8 mouse cellular contexts compared by ENCODE assay signal in the genomic region with DNA sequence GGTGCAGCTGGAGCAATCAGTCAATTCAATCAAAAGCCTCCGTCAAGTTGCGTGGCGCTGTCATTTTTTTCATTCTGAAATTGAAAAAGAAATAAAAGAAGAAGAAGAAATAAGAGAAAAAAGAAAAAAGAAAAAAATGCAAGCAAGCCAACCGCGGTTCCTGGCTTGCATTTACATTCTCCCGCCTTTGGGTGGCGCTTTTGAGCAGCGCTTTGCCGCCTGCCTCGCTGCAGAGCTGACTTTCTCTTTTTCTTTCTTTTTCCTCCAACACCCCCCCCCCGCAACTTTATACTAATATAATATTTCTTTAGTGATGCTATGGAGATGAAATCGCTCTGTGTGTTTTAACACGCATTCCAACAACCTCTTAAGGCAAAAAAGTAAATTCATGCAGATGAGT.
A peak's percentile ranks its signal among the peaks of the same experiment; 100 is the strongest.
DNase-seq lines count a peak whose midpoint lies in the region; ATAC-seq and TF ChIP-seq lines count a peak whose summit lies in the region.

No protein-coding gene starts in this region.

- H3K36me3 ChIP-seq in limb, embryonic 11.5 days (ENCODE audit: control insufficient read depth, insufficient read depth, low read length), result no peaks in the 10 kb centered on the region
- H3K36me3 ChIP-seq in midbrain, postnatal 0 days (ENCODE audit: insufficient read depth, low read length), result no peaks in the 10 kb centered on the region

- 10% methylated on average over 13 of the region's 13 CpGs for WGBS in limb, embryonic 11.5 days
- 9% methylated on average over 13 of the region's 13 CpGs for WGBS in midbrain, postnatal 0 days

- no peaks in the 10 kb centered on the region for H3K9me3 ChIP-seq in limb, embryonic 11.5 days (ENCODE audit: control insufficient read depth, low read length)
- H3K9me3 ChIP-seq in midbrain, postnatal 0 days (ENCODE audit: low read length), result no peaks in the 10 kb centered on the region

- H3K4me1 ChIP-seq in limb, embryonic 11.5 days (ENCODE audit: control insufficient read depth, insufficient read depth, low read length), result peaks cover 11% of the 10 kb centered on the region
- no peaks in the 10 kb centered on the region for H3K4me1 ChIP-seq in midbrain, postnatal 0 days (ENCODE audit: insufficient read depth, low read length)

- no peak overlapping the region for H3K4me2 ChIP-seq in limb, embryonic 11.5 days (ENCODE audit: low read depth, severe bottlenecking)
- peak overlapping the region; percentile 39 for H3K4me2 ChIP-seq in midbrain, postnatal 0 days (ENCODE audit: low read depth, low read length, poor library complexity, severe bottlenecking)

- intact Hi-C loops in gastrocnemius, postnatal 14 days (cut with DNase I; ENCODE audit: low total_unique reads), result loop anchor here (10.0 kb wide), 1 partner anchor 1283 kb away; no protein-coding TSS in a partner anchor

- H3K4me3 ChIP-seq in limb, embryonic 11.5 days (ENCODE audit: low read depth, low read length), result no peak overlapping the region
- peak overlapping the region; percentile 16; the same call in 1 of the 2 replicates for H3K4me3 ChIP-seq in midbrain, postnatal 0 days (ENCODE audit: low read depth, low read length)

- no peak overlapping the region for H3K27ac ChIP-seq in limb, embryonic 11.5 days (replicated peaks; ENCODE audit: low read depth, low read length)
- no peak overlapping the region for H3K27ac ChIP-seq in midbrain, postnatal 0 days (ENCODE audit: low read depth, low read length)

- peak; percentile 87 for TF ChIP-seq CTCF in midbrain, postnatal 0 days (IDR thresholded peaks at IDR 0.05)

- H3K9ac ChIP-seq in limb, embryonic 11.5 days (ENCODE audit: low read length), result no peak overlapping the region
- no peak overlapping the region for H3K9ac ChIP-seq in midbrain, postnatal 0 days (replicated peaks; ENCODE audit: low read length, poor library complexity, severe bottlenecking)

- no peak for ATAC-seq in limb, embryonic 11.5 days (ENCODE audit: insufficient number of reproducible peaks, low FRiP score, low TSS enrichment, low read depth)
- ATAC-seq in midbrain, postnatal 0 days (ENCODE audit: low FRiP score), result no peak

- peak; percentile 10 to 37 for DNase-seq in cerebellum, adult 18-20 months
- DNase-seq in cerebellum, adult 9-10 months, result no peak
- peak; percentile 59 for DNase-seq in right cerebral cortex, postnatal 14 days
- no peak for DNase-seq in right cerebral cortex, postnatal 36 days (ENCODE audit: low spot score in 2 of 2)
- DNase-seq in gastrocnemius, postnatal 14 days, result peak; percentile 32
- DNase-seq in limb, embryonic 11.5 days (ENCODE audit: low spot score), result peak; percentile 59
- DNase-seq in midbrain, postnatal 0 days (ENCODE audit: low spot score), result peak; percentile 51
- no peak for DNase-seq in spleen, postnatal 36 days (ENCODE audit: low spot score in 2 of 2)

- no peaks in the 10 kb centered on the region for H3K27me3 ChIP-seq in limb, embryonic 11.5 days (ENCODE audit: control insufficient read depth, insufficient read depth, low read length)
- no peaks in the 10 kb centered on the region for H3K27me3 ChIP-seq in midbrain, postnatal 0 days (ENCODE audit: insufficient read depth, low read length)

Comparison
In these comparisons a context has a peak if more than half of its experiments do, and no peak if none do; other contexts are left out.
1. DNase-seq: peak in cerebellum, adult 18-20 months (2 of 2), right cerebral cortex, postnatal 14 days (single experiment), gastrocnemius, postnatal 14 days (single experiment), limb, embryonic 11.5 days (single experiment) and midbrain, postnatal 0 days (single experiment); none in cerebellum, adult 9-10 months (single experiment), right cerebral cortex, postnatal 36 days (0 of 2) and spleen, postnatal 36 days (0 of 2).